10 mouse cellular contexts compared by ENCODE assay signal in the genomic region with DNA sequence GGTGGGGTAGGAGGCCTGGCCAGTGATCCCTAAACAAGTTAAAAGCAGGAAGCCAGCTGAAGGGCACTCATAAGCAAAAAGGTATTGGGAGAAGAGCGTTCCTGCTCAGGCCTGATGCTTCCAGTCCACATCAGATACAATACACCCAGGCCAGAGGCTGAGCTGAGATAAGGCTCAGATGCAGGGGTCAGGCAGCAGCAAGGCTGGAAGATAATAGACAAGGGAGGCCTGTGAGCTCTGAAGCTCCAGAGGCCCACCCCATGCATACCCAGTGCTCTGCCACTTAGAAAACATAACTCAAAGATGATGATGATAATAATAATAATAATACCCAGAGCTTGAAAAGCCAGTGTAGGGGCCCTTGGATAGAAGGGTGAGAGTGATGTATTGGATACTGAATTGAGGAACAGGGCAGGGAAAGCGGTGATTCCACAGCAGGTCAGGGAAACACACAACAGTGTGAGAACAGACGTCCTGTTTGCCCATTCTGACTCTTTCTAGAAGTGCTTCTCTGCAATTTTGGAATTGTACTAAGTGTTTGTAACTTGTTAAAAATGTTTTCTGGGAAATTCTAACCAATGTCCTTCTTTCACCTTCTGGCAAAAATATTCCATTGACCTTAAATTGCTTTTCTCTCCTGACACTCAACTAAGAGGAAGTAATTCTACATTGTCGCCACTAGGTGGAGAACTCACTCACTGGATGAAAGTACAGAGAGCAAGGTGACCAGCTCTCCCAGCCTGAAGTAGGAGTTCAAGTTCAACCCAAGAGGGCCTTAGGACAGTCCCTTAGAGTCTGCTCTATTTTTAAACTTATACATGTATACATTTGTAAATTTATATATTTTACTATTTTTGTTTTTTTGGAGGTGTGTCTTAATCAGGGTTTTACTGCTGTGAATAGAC. TPM values are rescaled to one million over a fixed set of nuclear protein-coding genes. Genes with fewer than 3 reads are reported as not detected.
DNase-seq lines count a peak whose midpoint lies in the region; ATAC-seq and TF ChIP-seq lines count a peak whose summit lies in the region.
"Had no signal": no experiment of that assay in that cellular context is flagged by ENCODE, and none has a peak within 500 bp of the region (broad histone marks: within the 10 kb centered on the region; RNA-seq: fewer than 3 reads in every experiment).

No protein-coding gene starts in this region.

- H3K9ac ChIP-seq in hindbrain, postnatal 0 days (replicated peaks; ENCODE audit: low read length) = no peak overlapping the region
- no peak overlapping the region for H3K9ac ChIP-seq in hindbrain, embryonic 16.5 days (ENCODE audit: low read depth, low read length)
- no peak overlapping the region for H3K9ac ChIP-seq in ES-E14 (ENCODE audit: insufficient read depth, low read depth, low read length, poor library complexity, severe bottlenecking)
- H3K9ac ChIP-seq in stomach, embryonic 14.5 days (replicated peaks; ENCODE audit: low read depth, low read length) = no peak overlapping the region
- H3K9ac ChIP-seq: embryonic facial prominence, embryonic 15.5 days had no signal

- TF ChIP-seq CTCF in hindbrain, postnatal 0 days (IDR thresholded peaks at IDR 0.05; ENCODE audit: low read depth) = peak; percentile 77

- H3K4me2 ChIP-seq in hindbrain, postnatal 0 days (ENCODE audit: low read depth, low read length) = no peak overlapping the region
- no peak overlapping the region for H3K4me2 ChIP-seq in hindbrain, embryonic 16.5 days (ENCODE audit: low read length)
- no peak overlapping the region for H3K4me2 ChIP-seq in stomach, embryonic 14.5 days (replicated peaks; ENCODE audit: low read depth, low read length)
- H3K4me2 ChIP-seq: embryonic facial prominence, embryonic 15.5 days had no signal

- H3K4me3 ChIP-seq in hindbrain, postnatal 0 days (ENCODE audit: low read length) = no peak overlapping the region
- H3K4me3 ChIP-seq in hindbrain, embryonic 16.5 days (ENCODE audit: low read length) = no peak overlapping the region
- H3K4me3 ChIP-seq in ES-E14 (ENCODE audit: insufficient read depth in 1 of 2, low read depth in 1 of 2, low read length in 2 of 2, poor library complexity in 1 of 2, severe bottlenecking in 1 of 2) = no peak overlapping the region
- no peak overlapping the region for H3K4me3 ChIP-seq in stomach, embryonic 14.5 days (ENCODE audit: low read depth, low read length)
- H3K4me3 ChIP-seq: embryonic facial prominence, embryonic 15.5 days had no signal

- no peaks in the 10 kb centered on the region for H3K27me3 ChIP-seq in hindbrain, postnatal 0 days (ENCODE audit: insufficient read depth, low read length)
- no peaks in the 10 kb centered on the region for H3K27me3 ChIP-seq in hindbrain, embryonic 16.5 days (replicated peaks; ENCODE audit: control insufficient read depth, insufficient read depth, low read length)
- H3K27me3 ChIP-seq in stomach, embryonic 14.5 days (ENCODE audit: control insufficient read depth, insufficient read depth, low read length) = no peaks in the 10 kb centered on the region
- H3K27me3 ChIP-seq: embryonic facial prominence, embryonic 15.5 days had no signal

- no peaks in the 10 kb centered on the region for H3K36me3 ChIP-seq in hindbrain, postnatal 0 days (ENCODE audit: insufficient read depth, low read length)
- no peaks in the 10 kb centered on the region for H3K36me3 ChIP-seq in hindbrain, embryonic 16.5 days (ENCODE audit: control insufficient read depth, insufficient read depth, low read length)
- H3K36me3 ChIP-seq in ES-E14 (ENCODE audit: control insufficient read depth, insufficient read depth, low read length, poor library complexity, severe bottlenecking) = no peaks in the 10 kb centered on the region
- no peaks in the 10 kb centered on the region for H3K36me3 ChIP-seq in stomach, embryonic 14.5 days (ENCODE audit: control insufficient read depth, insufficient read depth, low read length)
- H3K36me3 ChIP-seq: embryonic facial prominence, embryonic 15.5 days had no signal

- peak; percentile 46 for DNase-seq in hindbrain, postnatal 0 days (ENCODE audit: low spot score)
- DNase-seq in ES-E14 (ENCODE audit: low read depth, low spot score) = peak; percentile 29
- peak; percentile 75 for DNase-seq in c-Kit-positive CD71-positive TER-119-positive erythroid progenitor cells, embryonic 14.5 days (ENCODE audit: low spot score)
- peak; percentile 55 for DNase-seq in kidney, postnatal 14 days
- no peak for DNase-seq in left cerebral cortex, adult 11 months (ENCODE audit: low spot score)
- DNase-seq in adrenal gland, adult 8-10 months = no peak

- no peaks in the 10 kb centered on the region for H3K9me3 ChIP-seq in hindbrain, postnatal 0 days (ENCODE audit: low read length)
- no peaks in the 10 kb centered on the region for H3K9me3 ChIP-seq in hindbrain, embryonic 16.5 days (ENCODE audit: control insufficient read depth, low read length)
- no peaks in the 10 kb centered on the region for H3K9me3 ChIP-seq in ES-E14 (ENCODE audit: control insufficient read depth, insufficient read depth, low read depth, low read length)
- no peaks in the 10 kb centered on the region for H3K9me3 ChIP-seq in stomach, embryonic 14.5 days (ENCODE audit: control insufficient read depth, low read depth, low read length)
- H3K9me3 ChIP-seq: embryonic facial prominence, embryonic 15.5 days had no signal

- H3K27ac ChIP-seq in hindbrain, postnatal 0 days = no peak overlapping the region
- no peak overlapping the region for H3K27ac ChIP-seq in hindbrain, embryonic 16.5 days (ENCODE audit: low read depth, low read length)
- no peak overlapping the region for H3K27ac ChIP-seq in ES-E14 (ENCODE audit: insufficient read depth, low read depth, low read length, poor library complexity, severe bottlenecking)
- H3K27ac ChIP-seq in stomach, embryonic 14.5 days (ENCODE audit: low read length) = no peak overlapping the region
- H3K27ac ChIP-seq: embryonic facial prominence, embryonic 15.5 days; macrophage had no signal

- WGBS in hindbrain, postnatal 0 days = 67% methylated on average over 4 of the region's 4 CpGs
- 69% methylated on average over 4 of the region's 4 CpGs for WGBS in hindbrain, embryonic 16.5 days
- 65% methylated on average over 4 of the region's 4 CpGs for WGBS in stomach, embryonic 14.5 days

- in situ Hi-C loops in ES-E14 (cut with MboI; ENCODE audit: low sequenced_read_pairs in 2 of 2, unreplicated experiment in 2 of 2) = no loop called here

- no peaks in the 10 kb centered on the region for H3K4me1 ChIP-seq in hindbrain, postnatal 0 days (ENCODE audit: insufficient read depth, low read length)
- H3K4me1 ChIP-seq in hindbrain, embryonic 16.5 days (ENCODE audit: control insufficient read depth, insufficient read depth, low read depth, low read length) = no peaks in the 10 kb centered on the region
- H3K4me1 ChIP-seq in ES-E14 (ENCODE audit: control insufficient read depth in 2 of 2, insufficient read depth in 2 of 2, low read length in 2 of 2, poor library complexity in 1 of 2) = no peaks in the 10 kb centered on the region
- H3K4me1 ChIP-seq in stomach, embryonic 14.5 days (ENCODE audit: control insufficient read depth, insufficient read depth, low read length) = no peaks in the 10 kb centered on the region
- H3K4me1 ChIP-seq: embryonic facial prominence, embryonic 15.5 days had no signal

- ATAC-seq in hindbrain, postnatal 0 days = no peak
- no peak for ATAC-seq in hindbrain, embryonic 16.5 days
- peak; percentile 61; the same call in 1 of the 2 replicates for ATAC-seq in stomach, embryonic 14.5 days (ENCODE audit: insufficient number of reproducible peaks, insufficient read depth, low FRiP score, low read depth)

TF ChIP-seq in ES-E14, 5 proteins besides CTCF, POLR2A, EP300 and RAD21:
- TF ChIP-seq CHD2 (IDR thresholded peaks at IDR 0.05; ENCODE audit: low read depth, low read length) = no peak
- no peak for TF ChIP-seq MAFK (IDR thresholded peaks at IDR 0.05; ENCODE audit: insufficient read depth, low read depth, low read length)
- TF ChIP-seq ZNF384 (IDR thresholded peaks at IDR 0.05; ENCODE audit: low read depth, low read length) = no peak
- no peak for TF ChIP-seq ZC3H11A (IDR thresholded peaks at IDR 0.05; ENCODE audit: borderline replicate concordance, low read depth, low read length)
- no peak for TF ChIP-seq HCFC1 (IDR thresholded peaks at IDR 0.05; ENCODE audit: borderline replicate concordance, insufficient read depth, low read length)

RNA-seq across cellular contexts. Expression of gene Gp9, which starts 14.2 kb away (rescaled TPM):
- total RNA-seq in hindbrain, postnatal 0 days (2014; rRNA removed) = 0.32 TPM in 1 of 2 replicates, not detected in the other
- polyA plus RNA-seq in hindbrain, postnatal 0 days (2015; fragmentation: Nextera tagmentation; extraction: Ambion mirVana) = 0.20 and 0.34 TPM in 2 replicates
- 0.41 and 0.97 TPM in 2 replicates for polyA plus RNA-seq in hindbrain, embryonic 16.5 days (2015; fragmentation: Nextera tagmentation; extraction: Ambion mirVana)
- not detected in 2 replicates for total RNA-seq in ES-E14 (2012; rRNA removed)
- polyA plus RNA-seq in stomach, embryonic 14.5 days (2014; fragmentation: Nextera tagmentation; extraction: Ambion mirVana) = 0.68 and 0.80 TPM in 2 replicates
- total RNA-seq in adrenal gland, adult 8-10 months (2022) = under 1 TPM in 1 of 4 experiments, not detected in 3; 0.35 TPM

RNA-seq across cellular contexts. Expression of gene Efcc1, which starts 33.0 kb away (rescaled TPM):
- total RNA-seq in hindbrain, postnatal 0 days (2014; rRNA removed) = 5.4 and 22.0 TPM in 2 replicates
- polyA plus RNA-seq in hindbrain, postnatal 0 days (2015; fragmentation: Nextera tagmentation; extraction: Ambion mirVana) = 8.3 TPM in 2 replicates
- 6.3 and 6.6 TPM in 2 replicates for polyA plus RNA-seq in hindbrain, embryonic 16.5 days (2015; fragmentation: Nextera tagmentation; extraction: Ambion mirVana)
- total RNA-seq in ES-E14 (2012; rRNA removed) = not detected in 2 replicates
- polyA plus RNA-seq in stomach, embryonic 14.5 days (2014; fragmentation: Nextera tagmentation; extraction: Ambion mirVana) = 2.2 TPM in 2 replicates
- under 1 TPM; 0.54 to 0.78 (median 0.65) TPM for total RNA-seq in adrenal gland, adult 8-10 months (2022)
- polyA plus RNA-seq: macrophage had no signal

RNA-seq across cellular contexts. Expression of gene Rab43, which starts 48.3 kb away (rescaled TPM):
- total RNA-seq in hindbrain, postnatal 0 days (2014; rRNA removed) = 18.6 and 27.3 TPM in 2 replicates
- 7.4 and 8.0 TPM in 2 replicates for polyA plus RNA-seq in hindbrain, postnatal 0 days (2015; fragmentation: Nextera tagmentation; extraction: Ambion mirVana)
- polyA plus RNA-seq in hindbrain, embryonic 16.5 days (2015; fragmentation: Nextera tagmentation; extraction: Ambion mirVana) = 9.4 and 11.7 TPM in 2 replicates
- 1.6 and 2.0 TPM in 2 replicates for total RNA-seq in ES-E14 (2012; rRNA removed)
- polyA plus RNA-seq in stomach, embryonic 14.5 days (2014; fragmentation: Nextera tagmentation; extraction: Ambion mirVana) = 10.9 and 14.9 TPM in 2 replicates
- total RNA-seq in adrenal gland, adult 8-10 months (2022) = 10 to 100 TPM; 34.0 to 40.1 (median 36.5) TPM

Comparison
In these comparisons a context has a peak if more than half of its experiments do, and no peak if none do; other contexts are left out.
1. DNase-seq: peak in hindbrain, postnatal 0 days (single experiment), ES-E14 (single experiment), c-Kit-positive CD71-positive TER-119-positive erythroid progenitor cells, embryonic 14.5 days (single experiment) and kidney, postnatal 14 days (single experiment); none in left cerebral cortex, adult 11 months (single experiment) and adrenal gland, adult 8-10 months (single experiment).